Mouse (Mus musculus) left cerebral cortex, postnatal 4 days (tissue): ENCODE data around the gene Il1rl1. TPM values are rescaled to one million over a fixed set of nuclear protein-coding genes. Genes with fewer than 3 reads are reported as not detected.
A peak's percentile ranks its signal among the peaks of the same experiment; 100 is the strongest.

Experiments used
- DNase-seq: peaks from one replicate; pipeline ENCODE4 v3.0.0-alpha.2; 2022
- intact Hi-C: fragments of 180-260 bp; cut with DNase I; formaldehyde crosslinking; loops from one replicate; pipeline ENCODE4 v1.15.1; 2025
- total RNA-seq, 2 experiments: library from RNA; stranded (reverse); gene quantifications; 2 replicates each; pipeline ENCODE4 v1.2.3; 2021

Il1rl1 gene
- under 1 TPM; 0.54 to 0.60 TPM for total RNA-seq

GRCm38 (mm10) chr1:40428910-40429675 lies at the start of gene Il1rl1:
Gene Il1rl1 (plus strand): TSS chr1:40429570.
- DNase-seq: no peak
- intact Hi-C loops: no loop called here

- DNase-seq: peak; percentile 61
- intact Hi-C loops: loop anchor here (2.0 kb wide), 1 partner anchor 167 kb away; no protein-coding TSS in a partner anchor
These were observed 49.3 kb upstream of the Il1rl1 start for GRCm38 (mm10) chr1:40380111-40380510.

- no peak for DNase-seq
- intact Hi-C loops: loop anchor here (2.0 kb wide), 1 partner anchor 166 kb away; no protein-coding TSS in a partner anchor
These were observed 48.4 kb upstream of the Il1rl1 start for GRCm38 (mm10) chr1:40380990-40381389.

- intact Hi-C loops: no loop called here
- DNase-seq: no peak
These were observed 46.5 kb upstream of the Il1rl1 start for GRCm38 (mm10) chr1:40382841-40383240.

GRCm38 (mm10) chr1:40384931-40385545 lies 44.3 kb upstream of the Il1rl1 start:
- DNase-seq: no peak
- intact Hi-C loops: no loop called here

- intact Hi-C loops: no loop called here
These were observed 38.0 kb upstream of the Il1rl1 start for GRCm38 (mm10) chr1:40391374-40391773.

GRCm38 (mm10) chr1:40392535-40392934 lies 36.8 kb upstream of the Il1rl1 start:
- intact Hi-C loops: no loop called here
- DNase-seq: no peak

More at GRCm38 (mm10) chr1:40391374-40391773, 38.0 kb upstream of the Il1rl1 start:
- no peak for DNase-seq

GRCm38 (mm10) chr1:40393214-40393613 lies 36.2 kb upstream of the Il1rl1 start:
- intact Hi-C loops: no loop called here
- DNase-seq: no peak

- no peak for DNase-seq
- intact Hi-C loops: no loop called here
These were observed 29.7 kb upstream of the Il1rl1 start for GRCm38 (mm10) chr1:40399639-40400038.

- intact Hi-C loops: no loop called here
- no peak for DNase-seq
These were observed 24.7 kb upstream of the Il1rl1 start for GRCm38 (mm10) chr1:40404682-40405081.

GRCm38 (mm10) chr1:40409882-40410281 lies 19.5 kb upstream of the Il1rl1 start:
- intact Hi-C loops: no loop called here
- no peak for DNase-seq

GRCm38 (mm10) chr1:40413039-40413438 lies 16.3 kb upstream of the Il1rl1 start:
- no peak for DNase-seq
- intact Hi-C loops: no loop called here

- intact Hi-C loops: no loop called here
- DNase-seq: no peak
These were observed 15.1 kb upstream of the Il1rl1 start for GRCm38 (mm10) chr1:40414276-40414675.

- DNase-seq: no peak
- intact Hi-C loops: no loop called here
These were observed 14.3 kb upstream of the Il1rl1 start for GRCm38 (mm10) chr1:40414863-40415656.

GRCm38 (mm10) chr1:40417034-40417433 lies 12.3 kb upstream of the Il1rl1 start:
- no peak for DNase-seq
- intact Hi-C loops: no loop called here

- DNase-seq: no peak
- intact Hi-C loops: no loop called here
These were observed 10.9 kb upstream of the Il1rl1 start for GRCm38 (mm10) chr1:40418512-40418911.

- intact Hi-C loops: no loop called here
- no peak for DNase-seq
These were observed 5.5 kb upstream of the Il1rl1 start for GRCm38 (mm10) chr1:40423892-40424291.

- intact Hi-C loops: no loop called here
These were observed 2.1 kb upstream of the Il1rl1 start for GRCm38 (mm10) chr1:40427270-40427669.

GRCm38 (mm10) chr1:40427901-40428300 lies 1.5 kb upstream of the Il1rl1 start:
- intact Hi-C loops: no loop called here

More at GRCm38 (mm10) chr1:40427270-40427669, 2.1 kb upstream of the Il1rl1 start:
- no peak for DNase-seq

GRCm38 (mm10) chr1:40430143-40430834 lies 919 bp downstream of the Il1rl1 start:
- no peak for DNase-seq
- intact Hi-C loops: no loop called here

More at GRCm38 (mm10) chr1:40427901-40428300, 1.5 kb upstream of the Il1rl1 start:
- no peak for DNase-seq

GRCm38 (mm10) chr1:40432169-40432568 lies 2.8 kb downstream of the Il1rl1 start:
- intact Hi-C loops: no loop called here
- DNase-seq: no peak
